Mouse (Mus musculus) lung, embryonic 16.5 days (tissue): ENCODE results near the gene Crybb1. TPM values are rescaled to one million over a fixed set of nuclear protein-coding genes. Genes with fewer than 3 reads are reported as not detected.
A peak's percentile ranks its signal among the peaks of the same experiment; 100 is the strongest.

Source experiments
- ATAC-seq: fragments of 200-750 bp; cut with Nextera tagmentation; 2 replicates; pipeline ENCODE4 v1.8.0; 2017; ENCODE audit warnings: low read depth, mild to moderate bottlenecking, moderate library complexity
- H3K27ac ChIP-seq: fragments of 300-500 bp; sonication (generic); 2 replicates; pipeline ENCODE4 v1.5.1; 2014; ENCODE audit warnings: mild to moderate bottlenecking, control low read depth, low read length
- H3K27me3 ChIP-seq: fragments of 300-500 bp; sonication (generic); 2 replicates; pipeline ENCODE4 v1.6.1; 2014; ENCODE audit warnings: low read depth, low read length, mixed read lengths; ENCODE audit not compliant: control insufficient read depth, insufficient read depth
- H3K36me3 ChIP-seq: fragments of 300-500 bp; sonication (generic); 2 replicates; pipeline ENCODE4 v1.6.1; 2014; ENCODE audit warnings: low read length; ENCODE audit not compliant: control insufficient read depth, insufficient read depth
- H3K4me1 ChIP-seq: fragments of 300-500 bp; sonication (generic); replicated peaks from 2 replicates; pipeline ENCODE4 v1.6.1; 2014; ENCODE audit warnings: low read length, mixed read lengths; ENCODE audit not compliant: control insufficient read depth, insufficient read depth
- H3K4me2 ChIP-seq: fragments of 300-500 bp; sonication (generic); 2 replicates; pipeline ENCODE4 v1.6.1; 2014; ENCODE audit warnings: low read depth, low read length, control low read depth
- H3K4me3 ChIP-seq: fragments of 300-500 bp; sonication (generic); 2 replicates; pipeline ENCODE4 v1.5.1; 2014; ENCODE audit warnings: mild to moderate bottlenecking, low read length, control low read depth
- H3K9ac ChIP-seq: fragments of 300-500 bp; sonication (generic); 2 replicates; pipeline ENCODE4 v1.6.1; 2014; ENCODE audit warnings: low read length, control low read depth
- H3K9me3 ChIP-seq: fragments of 300-500 bp; sonication (generic); 2 replicates; pipeline ENCODE4 v1.6.1; 2016; ENCODE audit warnings: low read length; ENCODE audit not compliant: control insufficient read depth
- WGBS: fragments of 180-500 bp; shearing (Covaris S2); extraction: QIAGEN DNeasy Blood & Tissue Kit; methylation state at CpG from one replicate; pipeline ENCODE4 v1.1.7; 2014; 5-methylcytosine and 5-hydroxymethylcytosine counted together
- polyA plus RNA-seq: library from polyadenylated mRNA; unstranded; fragments of >200 nt; fragmentation: Nextera tagmentation; extraction: Ambion mirVana; gene quantifications from 2 replicates; pipeline ENCODE4 v1.2.1, GENCODE M21; 2015

Gene Crybb1
- polyA plus RNA-seq, 1 experiment from 2014 or later, result 3.5 TPM

DNA sequence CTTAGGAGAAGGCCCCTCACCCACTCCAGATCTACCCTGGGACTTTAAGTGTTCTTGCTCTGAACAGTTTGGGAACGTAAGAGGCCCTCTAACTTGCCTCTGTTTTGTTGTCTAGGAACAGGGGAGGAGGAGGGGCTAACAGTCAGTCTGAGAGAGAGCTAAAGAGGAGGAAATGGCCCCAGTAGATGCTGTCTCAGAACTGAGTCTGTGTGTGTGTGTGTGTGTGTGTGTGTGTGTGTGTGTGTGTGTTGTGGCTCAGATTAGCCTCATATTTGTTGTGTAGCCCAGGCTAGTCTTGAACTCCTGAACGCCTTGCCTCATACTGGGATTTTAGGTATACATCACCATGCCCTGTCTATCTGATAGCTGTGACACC, 31.0 kb downstream of the Crybb1 start:
- Histone ChIP-seq H3K9ac (no peak overlapping the region), H3K9me3 (no peaks in the 10 kb centered on the region), H3K4me2 (no peak overlapping the region), H3K27me3 (no peaks in the 10 kb centered on the region), H3K36me3 (no peaks in the 10 kb centered on the region), H3K4me3 (no peak overlapping the region), H3K4me1 (peaks cover 31% of the 10 kb centered on the region), H3K27ac (no peak overlapping the region)
- no peak for ATAC-seq
- 76% methylated on average over 2 of the region's 2 CpGs for WGBS

DNA sequence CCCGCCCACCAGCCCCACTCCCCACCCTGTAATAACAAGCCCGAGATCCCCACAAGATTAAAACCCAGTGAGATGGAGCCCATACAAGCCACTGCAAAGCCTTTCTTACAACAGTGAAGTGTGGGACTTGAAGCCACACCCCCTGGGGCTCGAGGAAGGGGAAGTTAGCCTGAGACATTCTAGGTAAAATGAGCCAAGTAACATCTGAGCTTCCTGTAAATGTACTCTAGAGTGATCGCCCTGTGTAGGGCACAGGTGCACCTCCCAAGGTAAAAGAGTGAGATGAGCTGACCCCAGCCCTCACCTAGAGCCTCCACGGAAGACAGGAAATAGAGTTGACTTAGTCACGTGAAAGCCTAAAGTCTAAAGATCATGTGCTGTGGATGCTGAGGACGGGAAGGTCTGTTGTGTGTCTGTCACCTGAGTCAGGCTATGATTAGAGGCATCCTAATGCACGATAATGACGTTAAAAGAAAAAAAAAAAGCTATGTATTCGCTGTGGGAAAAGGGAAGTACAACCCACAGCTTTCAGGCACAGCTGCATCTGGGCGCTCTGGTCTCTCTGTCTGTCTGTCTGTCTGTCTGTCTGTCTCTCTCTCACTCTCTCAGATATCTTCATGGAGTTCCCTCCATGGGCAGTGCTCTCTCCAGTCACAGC, 31.5 kb downstream of the Crybb1 start:
- WGBS, result 60% methylated on average over 11 of the region's 11 CpGs
- Histone ChIP-seq H3K9ac (no peak overlapping the region), H3K27me3 (no peaks in the 10 kb centered on the region), H3K4me1 (peaks cover 28% of the 10 kb centered on the region), H3K36me3 (no peaks in the 10 kb centered on the region), H3K9me3 (no peaks in the 10 kb centered on the region), H3K4me2 (no peak overlapping the region), H3K4me3 (no peak overlapping the region), H3K27ac (no peak overlapping the region)
- no peak for ATAC-seq

DNA sequence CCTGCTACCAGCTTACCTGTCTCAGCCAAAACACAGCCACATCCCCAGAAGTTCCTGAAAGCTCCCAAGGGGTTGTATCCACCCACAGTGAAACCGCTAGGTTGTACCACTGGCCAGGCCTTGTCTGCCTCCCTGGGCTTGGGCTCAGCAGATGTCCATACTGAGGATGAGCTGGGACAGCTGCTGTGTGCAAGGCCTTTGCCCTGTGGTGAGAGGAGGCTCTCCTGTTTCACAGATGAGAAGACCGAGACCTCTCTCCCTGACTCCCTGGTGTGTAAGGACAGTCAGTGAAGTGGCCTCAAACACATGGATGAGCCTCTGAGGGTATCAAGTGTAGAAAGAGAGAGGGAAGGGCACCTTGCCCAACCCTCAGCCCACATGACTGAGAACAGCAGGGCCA, 32.0 kb downstream of the Crybb1 start:
- no peaks in the 10 kb centered on the region for H3K36me3 ChIP-seq
- no peak overlapping the region for H3K4me2 ChIP-seq
- H3K4me3 ChIP-seq, result no peak overlapping the region
- WGBS, result 78% methylated on average over 2 of the region's 2 CpGs
- peaks cover 25% of the 10 kb centered on the region for H3K4me1 ChIP-seq
- H3K27ac ChIP-seq, result no peak overlapping the region; the same call in 1 of the 2 replicates
- no peaks in the 10 kb centered on the region for H3K9me3 ChIP-seq
- no peak for ATAC-seq
- no peak overlapping the region for H3K9ac ChIP-seq
- no peaks in the 10 kb centered on the region for H3K27me3 ChIP-seq

DNA sequence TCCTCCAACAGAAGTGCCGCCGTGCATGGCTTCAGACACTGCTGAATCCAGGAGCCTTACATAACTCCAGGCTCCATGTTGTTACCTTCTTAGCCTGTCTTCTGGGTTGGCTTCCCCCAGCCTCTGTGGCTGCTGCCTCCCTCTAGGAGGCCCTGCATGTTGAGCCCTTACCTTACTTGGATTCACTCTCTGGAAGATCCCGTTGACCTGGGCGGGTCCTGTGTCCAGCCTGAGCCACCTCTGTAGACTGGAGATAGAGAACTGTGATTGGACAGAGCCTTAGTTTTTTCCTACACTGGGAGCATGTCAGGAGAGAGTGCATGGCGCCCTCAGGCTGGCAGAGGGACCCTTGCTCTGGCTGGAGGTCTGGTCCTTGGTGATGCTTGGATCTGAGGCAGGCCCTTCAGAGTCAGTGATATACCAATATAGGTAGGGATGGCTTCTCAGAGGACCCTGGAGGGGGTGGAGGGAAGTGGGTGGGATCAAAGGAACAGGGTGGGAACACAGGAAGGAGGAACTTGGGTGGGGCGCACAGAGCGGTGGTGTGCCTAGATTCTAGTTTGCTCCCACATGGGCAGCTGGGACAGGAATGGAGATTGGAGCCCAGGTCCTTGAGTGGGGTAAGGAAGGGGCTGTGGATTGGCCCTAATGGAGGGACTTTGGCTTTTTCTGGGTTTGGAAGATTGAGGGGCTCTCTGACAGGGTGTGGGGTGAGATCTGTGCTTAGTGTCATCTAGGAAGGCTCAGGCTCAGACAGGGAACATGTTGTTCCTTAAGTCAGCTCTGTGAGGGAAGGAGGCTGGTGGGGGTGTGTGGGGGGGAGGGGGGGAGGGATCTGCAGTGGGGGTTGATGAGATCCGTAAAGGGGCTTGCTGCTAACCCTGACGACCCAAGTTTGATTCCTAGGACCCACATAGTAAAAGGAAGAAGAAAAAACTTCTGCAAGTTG, 32.9 kb downstream of the Crybb1 start:
- peaks cover 25% of the 10 kb centered on the region for H3K4me1 ChIP-seq
- no peaks in the 10 kb centered on the region for H3K9me3 ChIP-seq
- 72% methylated on average over 9 of the region's 9 CpGs for WGBS
- H3K27me3 ChIP-seq, result no peaks in the 10 kb centered on the region
- 0 out of 2 replicates have a peak overlapping the region, but pooled peaks have one; percentile 64 for H3K27ac ChIP-seq
- no peaks in the 10 kb centered on the region for H3K36me3 ChIP-seq
- peak overlapping the region; percentile 42; the same call in 1 of the 2 replicates for H3K9ac ChIP-seq
- H3K4me3 ChIP-seq, result peak overlapping the region; percentile 17
- ATAC-seq, result 0 out of 2 replicates have a peak, but pooled peaks have one; percentile 24
- peak overlapping the region; percentile 38 for H3K4me2 ChIP-seq

DNA sequence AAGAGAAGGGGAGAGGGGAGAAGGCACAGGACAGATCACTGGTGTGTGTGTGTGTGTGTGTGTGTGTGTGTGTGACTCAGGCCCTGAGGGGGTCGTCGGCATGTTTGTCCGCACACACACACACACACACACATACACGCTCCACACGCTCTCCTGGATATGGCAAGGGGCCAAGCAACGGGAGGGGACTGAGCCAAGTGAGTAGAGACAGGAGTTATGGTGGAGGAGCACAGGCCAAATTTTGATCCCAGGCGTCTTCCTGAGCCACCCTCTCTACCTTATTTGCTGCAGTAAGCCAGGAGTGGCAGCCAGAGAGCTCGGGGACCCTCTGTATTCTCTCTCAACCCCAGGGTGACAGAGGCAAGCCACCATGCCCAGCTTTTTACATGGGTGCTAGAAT, 33.6 kb downstream of the Crybb1 start:
- ATAC-seq, result no peak
- peak overlapping the region; percentile 35 for H3K9ac ChIP-seq
- H3K27ac ChIP-seq, result no peak overlapping the region
- H3K9me3 ChIP-seq, result no peaks in the 10 kb centered on the region
- peak overlapping the region; percentile 38 for H3K4me2 ChIP-seq
- no peaks in the 10 kb centered on the region for H3K27me3 ChIP-seq
- no peaks in the 10 kb centered on the region for H3K36me3 ChIP-seq
- 23% methylated on average over 8 of the region's 8 CpGs for WGBS
- H3K4me1 ChIP-seq, result peaks cover 23% of the 10 kb centered on the region
- peak overlapping the region; percentile 36 for H3K4me3 ChIP-seq

DNA sequence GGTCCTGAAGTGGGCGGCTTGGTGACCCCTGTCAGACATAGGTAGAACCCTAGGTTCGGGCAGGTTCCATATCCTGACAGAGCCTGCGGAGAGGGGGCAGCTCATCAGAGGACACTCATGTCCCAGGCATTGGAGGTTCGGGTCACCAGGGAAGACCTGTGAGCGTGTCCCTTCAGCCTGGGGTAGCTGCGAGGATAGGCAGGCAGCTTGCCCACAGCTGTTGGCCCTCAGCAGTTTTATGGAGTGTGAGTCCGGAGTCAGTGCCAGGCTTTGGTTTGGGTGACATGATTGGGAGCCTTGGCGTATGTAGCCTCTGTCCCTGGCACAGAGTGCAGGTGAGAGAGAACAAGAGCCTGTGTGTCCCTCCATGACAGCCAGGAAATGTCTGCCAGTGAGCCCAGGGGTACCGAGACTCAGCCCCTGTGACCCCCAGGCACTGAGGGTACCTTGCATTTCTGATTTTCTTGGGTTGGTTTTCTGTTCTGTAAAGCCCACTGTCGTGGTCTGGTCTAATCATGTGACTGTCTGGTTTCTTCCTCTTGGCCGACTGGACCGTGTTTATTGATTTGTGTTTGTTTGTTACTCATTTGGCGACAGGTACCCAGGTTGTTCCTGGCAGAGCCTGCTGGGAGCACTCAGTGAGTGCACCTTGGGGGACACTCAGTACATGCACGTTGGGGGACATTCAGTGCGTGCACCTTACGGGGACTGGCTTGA, 34.4 kb downstream of the Crybb1 start:
- Histone ChIP-seq H3K9me3 (no peaks in the 10 kb centered on the region), H3K27ac (no peak overlapping the region), H3K4me3 (peak overlapping the region; percentile 36), H3K4me1 (peaks cover 22% of the 10 kb centered on the region), H3K4me2 (peak overlapping the region; percentile 38), H3K27me3 (no peaks in the 10 kb centered on the region), H3K9ac (peak overlapping the region; percentile 35), H3K36me3 (no peaks in the 10 kb centered on the region)
- WGBS, result 67% methylated on average over 16 of the region's 16 CpGs
- ATAC-seq, result no peak

DNA sequence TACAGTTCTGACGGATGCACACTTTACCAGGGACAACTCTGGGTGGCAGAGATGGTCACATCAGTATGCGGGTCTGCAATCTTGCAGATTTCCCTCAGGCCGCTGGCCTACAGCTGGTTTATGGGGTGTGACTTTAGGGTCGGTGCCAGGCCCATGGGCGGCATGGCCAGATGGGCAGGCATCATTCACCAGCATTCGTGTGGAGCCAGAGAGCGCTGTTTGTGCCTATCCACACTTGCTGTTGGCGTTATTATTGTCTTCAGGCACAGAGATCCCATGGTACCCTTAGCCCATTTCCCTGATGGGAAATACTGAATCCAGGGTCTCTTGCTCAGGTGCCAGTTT, 34.9 kb downstream of the Crybb1 start:
- Histone ChIP-seq H3K4me3 (no peak overlapping the region), H3K36me3 (no peaks in the 10 kb centered on the region), H3K27ac (no peak overlapping the region), H3K27me3 (no peaks in the 10 kb centered on the region), H3K9ac (no peak overlapping the region), H3K4me1 (peaks cover 22% of the 10 kb centered on the region), H3K9me3 (no peaks in the 10 kb centered on the region), H3K4me2 (peak overlapping the region; percentile 38; the same call in 1 of the 2 replicates)
- ATAC-seq, result no peak
- 85% methylated on average over 8 of the region's 8 CpGs for WGBS

DNA sequence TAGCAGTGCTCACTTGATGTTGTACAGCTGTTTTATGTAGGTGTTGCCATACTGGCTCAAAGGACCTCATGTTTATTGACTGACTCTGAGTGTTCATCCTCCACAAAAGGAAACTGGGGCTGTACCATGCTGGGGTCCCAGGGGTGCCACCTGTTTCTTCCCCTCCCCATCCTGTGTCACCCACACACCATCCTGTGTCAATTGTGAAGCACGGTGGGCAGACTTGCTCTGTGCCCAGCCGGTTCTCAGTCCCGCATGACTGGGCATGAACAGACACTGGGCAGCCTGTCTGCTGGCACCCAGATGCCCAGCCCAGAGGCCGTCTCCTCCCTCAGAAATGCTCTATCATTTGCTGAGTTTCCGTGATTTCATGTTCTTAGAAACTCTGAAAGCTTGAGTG, 36.3 kb downstream of the Crybb1 start:
- Histone ChIP-seq H3K27ac (no peak overlapping the region), H3K4me3 (no peak overlapping the region), H3K9ac (no peak overlapping the region), H3K27me3 (no peaks in the 10 kb centered on the region), H3K36me3 (no peaks in the 10 kb centered on the region), H3K4me1 (peaks cover 21% of the 10 kb centered on the region), H3K9me3 (no peaks in the 10 kb centered on the region), H3K4me2 (no peak overlapping the region)
- WGBS, result 87% methylated on average over 5 of the region's 5 CpGs
- no peak for ATAC-seq
